Mouse (Mus musculus) midbrain, embryonic 16.5 days (tissue): ENCODE results near the gene Aurkaip1. TPM values are rescaled to one million over a fixed set of nuclear protein-coding genes. Genes with fewer than 3 reads are reported as not detected.

Experiments used
- ATAC-seq: fragments of 200-750 bp; cut with Nextera tagmentation; 2 replicates; pipeline ENCODE4 v1.8.0; 2017; ENCODE audit warnings: moderate TSS enrichment
- H3K27ac ChIP-seq: fragments of 300-500 bp; sonication (generic); 2 replicates; pipeline ENCODE4 v1.5.1; 2014; ENCODE audit warnings: mild to moderate bottlenecking, low read length, mixed read lengths
- H3K27me3 ChIP-seq: fragments of 300-500 bp; sonication (generic); 2 replicates; pipeline ENCODE4 v1.6.1; 2014; ENCODE audit warnings: low read depth, low read length, mixed read lengths; ENCODE audit not compliant: control insufficient read depth, insufficient read depth
- H3K36me3 ChIP-seq: fragments of 300-500 bp; sonication (generic); 2 replicates; pipeline ENCODE4 v1.6.1; 2014; ENCODE audit warnings: mild to moderate bottlenecking, low read length, moderate library complexity, mixed read lengths; ENCODE audit not compliant: control insufficient read depth, insufficient read depth
- H3K4me1 ChIP-seq: fragments of 300-500 bp; sonication (generic); 2 replicates; pipeline ENCODE4 v1.6.1; 2014; ENCODE audit warnings: mild to moderate bottlenecking, low read length, mixed read lengths; ENCODE audit not compliant: control insufficient read depth, insufficient read depth
- H3K4me2 ChIP-seq: fragments of 300-500 bp; sonication (generic); 2 replicates; pipeline ENCODE4 v1.6.1; 2014; ENCODE audit warnings: mild to moderate bottlenecking, low read length, mixed read lengths
- H3K4me3 ChIP-seq: fragments of 300-500 bp; sonication (generic); 2 replicates; pipeline ENCODE4 v1.5.1; 2014; ENCODE audit warnings: low read depth, mild to moderate bottlenecking, low read length, moderate library complexity, mixed read lengths
- H3K9ac ChIP-seq: fragments of 300-500 bp; sonication (generic); 2 replicates; pipeline ENCODE4 v1.6.1; 2014; ENCODE audit warnings: low read depth, low read length, mixed read lengths
- H3K9me3 ChIP-seq: fragments of 300-500 bp; sonication (generic); replicated peaks from 2 replicates; pipeline ENCODE4 v1.6.1; 2014; ENCODE audit warnings: mild to moderate bottlenecking, low read length, mixed read lengths; ENCODE audit not compliant: control insufficient read depth, poor library complexity, severe bottlenecking
- WGBS: fragments of 180-500 bp; shearing (Covaris S2); extraction: QIAGEN DNeasy Blood & Tissue Kit; methylation state at CpG from one replicate; pipeline ENCODE4 v1.1.7; 2014; 5-methylcytosine and 5-hydroxymethylcytosine counted together
- polyA plus RNA-seq: library from polyadenylated mRNA; unstranded; fragments of >200 nt; fragmentation: Nextera tagmentation; extraction: Ambion mirVana; gene quantifications from 2 replicates; pipeline ENCODE4 v1.2.1, GENCODE M21; 2015

Gene Aurkaip1
- polyA plus RNA-seq, 1 experiment from 2014 or later = 134 TPM

- Histone ChIP-seq H3K27me3 (no peaks in the 10 kb centered on the region), H3K9me3 (no peaks in the 10 kb centered on the region), H3K4me1 (peaks cover 21% of the 10 kb centered on the region), H3K4me2 (peak overlapping the region; percentile 95), H3K4me3 (peak overlapping the region; percentile 83), H3K27ac (peak overlapping the region; percentile 90), H3K36me3 (peaks cover 46% of the 10 kb centered on the region), H3K9ac (peak overlapping the region; percentile 98)
- ATAC-seq = peak; percentile 63
- under 1% methylated on average over 49 of the region's 49 CpGs for WGBS
These were observed 18.3 kb upstream of the Aurkaip1 start for GRCm38 (mm10) chr4:155812665-155813181.

GRCm38 (mm10) chr4:155817533-155817932 is 13.5 kb upstream of the Aurkaip1 start:
- 77% methylated on average over 4 of the region's 4 CpGs for WGBS
- Histone ChIP-seq H3K36me3 (peaks cover 62% of the 10 kb centered on the region), H3K9ac (no peak overlapping the region), H3K9me3 (no peaks in the 10 kb centered on the region), H3K4me3 (no peak overlapping the region), H3K4me1 (peaks cover 16% of the 10 kb centered on the region), H3K27ac (no peak overlapping the region), H3K4me2 (no peak overlapping the region), H3K27me3 (no peaks in the 10 kb centered on the region)
- no peak for ATAC-seq

- Histone ChIP-seq H3K27me3 (no peaks in the 10 kb centered on the region), H3K36me3 (peaks cover 67% of the 10 kb centered on the region), H3K9me3 (no peaks in the 10 kb centered on the region), H3K27ac (no peak overlapping the region), H3K4me2 (no peak overlapping the region), H3K4me1 (no peaks in the 10 kb centered on the region), H3K9ac (no peak overlapping the region), H3K4me3 (no peak overlapping the region)
- WGBS = 77% methylated on average over 7 of the region's 7 CpGs
- no peak for ATAC-seq
These were observed 10.0 kb upstream of the Aurkaip1 start for GRCm38 (mm10) chr4:155821025-155821424.

- H3K4me2 ChIP-seq = no peak overlapping the region
- H3K4me3 ChIP-seq = no peak overlapping the region
- no peak overlapping the region for H3K9ac ChIP-seq
- H3K27ac ChIP-seq = no peak overlapping the region
- H3K27me3 ChIP-seq = no peaks in the 10 kb centered on the region
- peaks cover 47% of the 10 kb centered on the region for H3K36me3 ChIP-seq
- 97% methylated on average over 16 of the region's 16 CpGs for WGBS
- no peaks in the 10 kb centered on the region for H3K4me1 ChIP-seq
- ATAC-seq = no peak
- no peaks in the 10 kb centered on the region for H3K9me3 ChIP-seq
These were observed 7.6 kb upstream of the Aurkaip1 start for GRCm38 (mm10) chr4:155823443-155823842.

GRCm38 (mm10) chr4:155829866-155830265 is 1.2 kb upstream of the Aurkaip1 start:
- 95% methylated on average over 4 of the region's 4 CpGs for WGBS

DNA sequence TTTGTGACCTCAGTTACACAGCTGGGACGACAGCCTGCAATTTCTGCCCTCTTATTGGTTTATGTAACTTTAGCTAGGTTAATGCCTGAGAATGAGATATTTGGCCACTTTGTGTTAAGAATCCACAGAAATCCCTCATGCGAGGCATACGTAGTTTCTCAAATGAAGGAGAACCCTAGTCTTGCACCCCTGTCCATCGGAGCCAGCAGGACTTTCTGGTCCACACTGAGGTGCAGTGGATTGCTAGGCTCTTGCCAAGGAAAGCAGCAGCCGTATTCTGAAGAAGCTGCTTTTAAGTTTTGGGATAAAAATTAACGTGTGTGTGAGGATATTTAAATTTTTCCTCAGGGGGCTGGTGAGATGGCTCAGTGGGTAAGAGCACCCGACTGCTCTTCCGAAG is 476 bp upstream of the Aurkaip1 start:
- no peaks in the 10 kb centered on the region for H3K9me3 ChIP-seq
- H3K4me2 ChIP-seq = peak overlapping the region; percentile 96
- no peak overlapping the region for H3K9ac ChIP-seq
- H3K27me3 ChIP-seq = no peaks in the 10 kb centered on the region
- 55% methylated on average over 8 of the region's 8 CpGs for WGBS
- H3K36me3 ChIP-seq = 0 out of 2 replicates have a peak, but pooled peaks cover under 1% of the 10 kb centered on the region
- no peak for ATAC-seq
- peak overlapping the region; percentile 77; the same call in 1 of the 2 replicates for H3K4me3 ChIP-seq
- peaks cover 17% of the 10 kb centered on the region for H3K4me1 ChIP-seq
- H3K27ac ChIP-seq = peak overlapping the region; percentile 84

More at GRCm38 (mm10) chr4:155829866-155830265, 1.2 kb upstream of the Aurkaip1 start:
- H3K9me3 ChIP-seq = no peaks in the 10 kb centered on the region
- H3K27me3 ChIP-seq = no peaks in the 10 kb centered on the region
- H3K4me2 ChIP-seq = no peak overlapping the region
- no peak overlapping the region for H3K27ac ChIP-seq
- H3K36me3 ChIP-seq = peaks cover 4% of the 10 kb centered on the region
- peaks cover 17% of the 10 kb centered on the region for H3K4me1 ChIP-seq
- no peak overlapping the region for H3K4me3 ChIP-seq
- no peak overlapping the region for H3K9ac ChIP-seq
- ATAC-seq = no peak

GRCm38 (mm10) chr4:155831831-155832230 is 759 bp downstream of the Aurkaip1 start:
- Histone ChIP-seq H3K9me3 (no peaks in the 10 kb centered on the region), H3K4me2 (peak overlapping the region; percentile 96), H3K36me3 (no peaks in the 10 kb centered on the region), H3K4me3 (peak overlapping the region; percentile 77), H3K27me3 (no peaks in the 10 kb centered on the region), H3K4me1 (peaks cover 17% of the 10 kb centered on the region), H3K27ac (peak overlapping the region; percentile 84), H3K9ac (peak overlapping the region; percentile 86)
- peak; percentile 54; the same call in 1 of the 2 replicates for ATAC-seq
- WGBS = 1% methylated on average over 25 of the region's 25 CpGs

GRCm38 (mm10) chr4:155832321-155832720 is 1.2 kb downstream of the Aurkaip1 start:
- peak overlapping the region; percentile 86 for H3K9ac ChIP-seq
- H3K4me2 ChIP-seq = peak overlapping the region; percentile 96
- H3K9me3 ChIP-seq = no peaks in the 10 kb centered on the region
- no peaks in the 10 kb centered on the region for H3K27me3 ChIP-seq
- ATAC-seq = no peak
- no peak overlapping the region for H3K27ac ChIP-seq
- peaks cover 17% of the 10 kb centered on the region for H3K4me1 ChIP-seq
- 54% methylated on average over 10 of the region's 10 CpGs for WGBS
- H3K4me3 ChIP-seq = peak overlapping the region; percentile 77
- no peaks in the 10 kb centered on the region for H3K36me3 ChIP-seq

DNA sequence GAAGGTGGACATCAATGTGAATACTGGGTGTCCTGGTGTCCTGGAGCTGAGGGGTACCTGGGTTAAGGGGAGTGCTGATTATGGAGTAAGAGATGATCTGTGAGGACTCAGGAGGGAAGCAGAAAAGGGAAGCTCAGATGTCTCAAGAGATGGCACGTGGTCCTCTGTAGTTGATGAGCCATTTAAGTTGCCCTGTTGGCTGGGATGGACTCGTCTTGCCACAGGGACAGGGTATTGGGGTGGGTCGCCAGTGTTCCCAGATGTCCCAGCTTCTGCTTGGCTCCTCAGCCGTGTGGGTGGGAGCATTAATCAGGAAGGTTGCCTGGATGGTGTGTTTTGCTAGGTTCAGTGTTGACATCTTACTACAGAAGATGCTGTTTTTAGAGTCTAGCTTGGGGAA is 2.2 kb downstream of the Aurkaip1 start:
- H3K9ac ChIP-seq = no peak overlapping the region
- WGBS = 85% methylated on average over 4 of the region's 4 CpGs

More for the DNA sequence above, 2.2 kb downstream of the Aurkaip1 start:
- H3K4me1 ChIP-seq = peaks cover 17% of the 10 kb centered on the region
- H3K4me2 ChIP-seq = no peak overlapping the region
- H3K27me3 ChIP-seq = no peaks in the 10 kb centered on the region
- H3K36me3 ChIP-seq = no peaks in the 10 kb centered on the region
- no peak overlapping the region for H3K27ac ChIP-seq
- no peak overlapping the region for H3K4me3 ChIP-seq
- no peak for ATAC-seq
- H3K9me3 ChIP-seq = no peaks in the 10 kb centered on the region
